Mouse (Mus musculus): ENCODE measurements around the gene Ascc3. TPM values are rescaled to one million over a fixed set of nuclear protein-coding genes. Genes with fewer than 3 reads are reported as not detected.

Gene Ascc3
- polyA plus RNA-seq, 1 experiment, result 16.1 TPM

- 16% methylated on average over 6 of the region's 6 CpGs for WGBS
- TF ChIP-seq POLR2A (IDR thresholded peaks at IDR 0.05; ENCODE audit: borderline replicate concordance, insufficient read depth, low read length) (no peak), CTCF (IDR thresholded peaks at IDR 0.05; ENCODE audit: borderline replicate concordance, insufficient read depth, low read depth, low read length) (no peak)
- peaks cover 7% of the 10 kb centered on the region; the same call in 1 of the 2 replicates for H3K27me3 ChIP-seq (ENCODE audit: control insufficient read depth, insufficient read depth, low read length)
- H3K27ac ChIP-seq (ENCODE audit: insufficient read depth, low read length), result no peak overlapping the region
- no peaks in the 10 kb centered on the region; the same call in 1 of the 2 replicates for H3K4me1 ChIP-seq (ENCODE audit: control insufficient read depth, insufficient read depth, low read length)
- no peak overlapping the region for H3K4me3 ChIP-seq (replicated peaks; ENCODE audit: insufficient read depth, low read depth, low read length)
- no peak for DNase-seq
Observed at GRCm38 (mm10) chr10:50890621-50891020, 298.2 kb downstream of the Ascc3 start.

DNA sequence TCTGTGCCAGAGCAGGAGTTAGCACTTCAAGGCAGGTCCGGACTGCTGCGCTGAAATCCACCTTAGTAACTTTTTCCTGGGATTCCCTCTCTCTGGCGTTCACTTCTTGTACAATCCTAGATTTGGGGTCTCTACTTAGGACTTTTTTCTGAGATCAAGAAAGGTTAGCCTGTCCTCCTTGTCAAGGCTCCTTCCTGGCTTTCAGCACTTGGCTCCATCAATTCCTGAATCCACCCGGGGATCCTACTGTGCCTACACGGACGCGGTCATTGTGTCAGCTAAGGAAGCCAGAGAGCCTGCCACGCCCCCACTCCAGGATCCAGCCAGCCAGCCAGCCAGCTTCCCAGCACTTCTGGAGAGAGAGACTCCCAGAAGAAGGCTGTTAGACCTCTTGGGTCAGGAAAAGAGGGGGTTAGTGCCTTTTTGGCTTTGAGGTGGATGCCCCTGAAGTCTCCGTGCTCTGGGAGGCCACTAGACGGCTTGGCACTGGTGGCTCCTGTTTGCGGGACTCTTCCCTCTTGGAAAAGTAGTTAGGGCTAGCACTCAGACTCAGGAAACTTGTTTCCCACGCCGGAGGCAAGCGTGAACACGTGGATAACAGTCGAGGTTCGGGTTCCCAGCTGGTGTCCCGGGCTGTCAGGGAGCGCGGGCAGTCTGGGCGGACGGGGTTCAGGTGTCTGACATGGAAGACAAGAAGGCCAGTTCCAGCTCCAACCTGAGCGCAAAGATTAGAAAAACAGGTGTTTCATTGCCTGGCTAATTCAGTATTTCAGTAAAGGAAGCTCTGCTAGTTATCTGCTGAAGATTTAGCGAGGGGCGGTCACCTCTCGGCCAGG, 299.6 kb downstream of the Ascc3 start:
- peak in 1 of 2 experiments; percentile 10 for DNase-seq
- Histone ChIP-seq H3K27ac (ENCODE audit: insufficient read depth, low read length) (no peak overlapping the region), H3K27me3 (ENCODE audit: control insufficient read depth, insufficient read depth, low read length) (peaks cover 11% of the 10 kb centered on the region; the same call in 1 of the 2 replicates), H3K4me3 (replicated peaks; ENCODE audit: insufficient read depth, low read depth, low read length) (no peak overlapping the region), H3K4me1 (ENCODE audit: control insufficient read depth, insufficient read depth, low read length) (no peaks in the 10 kb centered on the region; the same call in 1 of the 2 replicates)
- WGBS, result 3% methylated on average over 26 of the region's 26 CpGs
- TF ChIP-seq CTCF (IDR thresholded peaks at IDR 0.05; ENCODE audit: borderline replicate concordance, insufficient read depth, low read depth, low read length) (no peak), POLR2A (IDR thresholded peaks at IDR 0.05; ENCODE audit: borderline replicate concordance, insufficient read depth, low read length) (no peak)

GRCm38 (mm10) chr10:50892751-50893320, 300.4 kb downstream of the Ascc3 start:
- Histone ChIP-seq H3K27me3 (ENCODE audit: control insufficient read depth, insufficient read depth, low read length) (peaks cover 15% of the 10 kb centered on the region; the same call in 1 of the 2 replicates), H3K4me3 (replicated peaks; ENCODE audit: insufficient read depth, low read depth, low read length) (no peak overlapping the region), H3K4me1 (ENCODE audit: control insufficient read depth, insufficient read depth, low read length) (no peaks in the 10 kb centered on the region; the same call in 1 of the 2 replicates), H3K27ac (ENCODE audit: insufficient read depth, low read length) (no peak overlapping the region)
- DNase-seq, result peak in 1 of 2 experiments; percentile 11
- WGBS, result 8% methylated on average over 15 of the region's 15 CpGs
- TF ChIP-seq POLR2A (IDR thresholded peaks at IDR 0.05; ENCODE audit: borderline replicate concordance, insufficient read depth, low read length) (no peak), CTCF (IDR thresholded peaks at IDR 0.05; ENCODE audit: borderline replicate concordance, insufficient read depth, low read depth, low read length) (no peak)

- Histone ChIP-seq H3K4me3 (replicated peaks; ENCODE audit: insufficient read depth, low read depth, low read length) (no peak overlapping the region), H3K27me3 (ENCODE audit: control insufficient read depth, insufficient read depth, low read length) (peaks cover 16% of the 10 kb centered on the region; the same call in 1 of the 2 replicates), H3K27ac (ENCODE audit: insufficient read depth, low read length) (no peak overlapping the region), H3K4me1 (ENCODE audit: control insufficient read depth, insufficient read depth, low read length) (no peaks in the 10 kb centered on the region; the same call in 1 of the 2 replicates)
- TF ChIP-seq POLR2A (IDR thresholded peaks at IDR 0.05; ENCODE audit: borderline replicate concordance, insufficient read depth, low read length), result no peak
- TF ChIP-seq CTCF (IDR thresholded peaks at IDR 0.05; ENCODE audit: borderline replicate concordance, insufficient read depth, low read depth, low read length), result no peak
- no peak for DNase-seq
- WGBS, result 8% methylated on average over 10 of the region's 10 CpGs
Observed at GRCm38 (mm10) chr10:50893546-50893945, 301.1 kb downstream of the Ascc3 start.

DNA sequence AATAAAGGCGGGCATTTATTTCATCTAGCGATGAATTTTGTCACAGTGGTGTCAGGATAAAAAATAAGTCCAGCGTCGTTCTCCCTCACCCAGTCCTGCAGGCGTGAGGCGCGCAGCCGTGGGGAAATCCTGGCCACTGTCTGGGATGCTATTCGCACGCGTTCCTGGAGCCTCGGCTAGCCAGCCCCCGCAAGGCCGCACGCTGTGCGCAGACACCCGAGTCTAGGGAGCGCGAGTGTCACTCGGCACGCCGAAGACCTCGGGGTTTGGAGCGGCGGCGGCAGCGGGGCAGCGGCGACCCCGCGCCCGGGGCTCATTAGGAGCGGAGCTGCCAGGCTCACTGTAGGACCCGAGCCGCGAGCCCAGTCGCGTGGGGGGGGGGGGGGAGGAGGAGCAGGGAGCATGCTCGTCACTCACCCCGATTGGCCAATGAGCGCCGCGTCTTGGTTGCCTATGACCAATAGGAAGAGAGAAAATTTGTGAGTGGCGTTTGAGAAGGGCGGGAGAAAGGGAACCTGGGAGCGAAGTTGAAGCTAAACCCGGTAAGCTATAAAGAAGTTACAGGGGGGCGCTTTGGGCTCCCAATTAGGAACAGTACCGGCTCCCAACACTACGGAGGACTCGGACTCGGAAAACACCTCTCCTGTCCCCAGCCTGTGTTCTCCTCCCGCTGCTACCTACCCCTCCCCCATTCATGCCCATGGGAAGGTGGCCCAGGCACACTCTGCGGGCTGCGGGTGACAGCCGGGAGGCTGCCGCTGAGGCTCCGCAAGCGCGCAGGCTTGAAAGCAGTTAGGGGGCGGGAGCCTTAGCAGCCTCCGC, 301.9 kb downstream of the Ascc3 start, which contains the start of gene Sim1:
Gene Sim1 (plus strand): TSS at position 585 of the 822 bp plus-strand sequence.
- Histone ChIP-seq H3K27ac (ENCODE audit: insufficient read depth, low read length) (no peak within 1 kb of the TSS), H3K27me3 (ENCODE audit: control insufficient read depth, insufficient read depth, low read length) (peaks cover 16% of the 10 kb centered on the region; the same call in 1 of the 2 replicates), H3K4me1 (ENCODE audit: control insufficient read depth, insufficient read depth, low read length) (no peaks in the 10 kb centered on the region; the same call in 1 of the 2 replicates), H3K4me3 (replicated peaks; ENCODE audit: insufficient read depth, low read depth, low read length) (peak within 1 kb of the TSS; percentile 12)
- DNase-seq, result peak; percentile 43 to 54
- WGBS, result 1% methylated on average over 62 of the region's 62 CpGs
- TF ChIP-seq POLR2A (IDR thresholded peaks at IDR 0.05; ENCODE audit: borderline replicate concordance, insufficient read depth, low read length), result no peak
- no peak for TF ChIP-seq CTCF (IDR thresholded peaks at IDR 0.05; ENCODE audit: borderline replicate concordance, insufficient read depth, low read depth, low read length)

DNA sequence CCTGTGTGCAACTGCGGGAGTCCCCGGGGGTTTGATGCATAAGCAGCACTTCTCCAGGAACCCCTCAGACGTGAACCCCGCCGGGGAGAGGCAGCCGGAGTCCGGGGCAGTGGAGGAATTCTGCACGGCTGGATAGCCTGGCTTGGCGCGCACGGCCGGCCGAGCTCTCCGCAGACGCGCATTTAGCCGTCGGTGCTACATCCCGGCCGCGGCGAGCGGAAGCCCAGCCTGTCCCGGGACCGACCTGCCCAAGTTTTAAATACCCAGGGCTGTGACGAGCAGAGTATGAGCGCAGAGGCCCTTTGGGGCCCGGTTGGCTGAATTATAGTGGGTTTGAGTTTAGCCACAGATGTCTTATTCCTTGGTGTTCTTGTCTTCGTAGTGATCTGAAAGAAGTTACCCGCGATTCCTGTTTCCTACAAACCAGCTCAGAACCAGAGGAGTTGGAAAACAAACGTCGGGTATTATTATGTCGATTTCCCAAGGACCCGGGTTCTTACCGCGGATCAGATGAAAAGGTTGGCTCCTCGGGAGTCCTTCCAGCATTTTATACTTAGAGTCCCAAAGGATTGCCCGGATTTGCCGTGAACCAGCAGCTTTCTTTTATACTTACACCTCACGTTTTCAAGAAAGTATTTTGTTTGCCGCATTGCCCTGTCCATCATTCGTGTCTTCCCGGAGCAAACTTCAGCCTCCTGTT, 302.8 kb downstream of the Ascc3 start:
- Histone ChIP-seq H3K4me1 (ENCODE audit: control insufficient read depth, insufficient read depth, low read length) (no peaks in the 10 kb centered on the region; the same call in 1 of the 2 replicates), H3K27me3 (ENCODE audit: control insufficient read depth, insufficient read depth, low read length) (peaks cover 18% of the 10 kb centered on the region; the same call in 1 of the 2 replicates), H3K4me3 (replicated peaks; ENCODE audit: insufficient read depth, low read depth, low read length) (no peak overlapping the region), H3K27ac (ENCODE audit: insufficient read depth, low read length) (no peak overlapping the region)
- TF ChIP-seq POLR2A (IDR thresholded peaks at IDR 0.05; ENCODE audit: borderline replicate concordance, insufficient read depth, low read length) (no peak), CTCF (IDR thresholded peaks at IDR 0.05; ENCODE audit: borderline replicate concordance, insufficient read depth, low read depth, low read length) (no peak)
- 2% methylated on average over 44 of the region's 44 CpGs for WGBS
- peak in 1 of 2 experiments; percentile 21 for DNase-seq

Data from cerebellum, adult 2 months (tissue).